Mouse (Mus musculus) CH12.LX (cell line): ENCODE measurements around the gene Ddx43. TPM values are rescaled to one million over a fixed set of nuclear protein-coding genes. Genes with fewer than 3 reads are reported as not detected.

Experiments
- DNase-seq: peaks from one replicate; pipeline ENCODE4 v3.0.0-alpha.2; 2013; ENCODE audit errors: extremely low read depth
- H3K27ac ChIP-seq: 2 replicates; pipeline ENCODE4 v1.5.1; 2012; ENCODE audit warnings: low read depth, mild to moderate bottlenecking, control low read depth, moderate library complexity; ENCODE audit not compliant: insufficient read depth
- H3K27me3 ChIP-seq: replicated peaks from 2 replicates; pipeline ENCODE3; 2012; ENCODE audit warnings: inconsistent platforms
- H3K36me3 ChIP-seq, 2 experiments: replicated peaks in 1 of 2; 2 replicates each; pipeline versions ENCODE3 to v1.6.1; 2012; ENCODE audit warnings: inconsistent platforms in 1 of 2, low read length in 1 of 2, mild to moderate bottlenecking in 1 of 2, mixed read lengths in 1 of 2, moderate library complexity in 1 of 2; ENCODE audit not compliant: control insufficient read depth in 1 of 2, insufficient read depth in 1 of 2
- H3K4me1 ChIP-seq, 2 experiments: 2 replicates each; pipeline ENCODE4 v1.6.1; 2012; ENCODE audit warnings: inconsistent platforms in 1 of 2, moderate library complexity in 1 of 2; ENCODE audit not compliant: insufficient read depth in 2 of 2, control insufficient read depth in 1 of 2
- H3K4me2 ChIP-seq: 2 replicates; pipeline ENCODE4 v1.6.1; 2012; ENCODE audit warnings: low read depth, mild to moderate bottlenecking, control low read depth; ENCODE audit not compliant: poor library complexity, insufficient read depth, severe bottlenecking
- H3K4me3 ChIP-seq, 3 experiments: fragments of 150-350 bp in 1 of 3; sonication (generic) in 1 of 3; replicated peaks in 1 of 3; 2 replicates each; pipeline versions ENCODE3 to v1.5.1; 2011 to 2012; ENCODE audit warnings: low read depth in 2 of 3, low read length in 2 of 3, mild to moderate bottlenecking in 2 of 3, moderate library complexity in 2 of 3, control low read depth in 1 of 3, improper control_type of control experiment in 1 of 3, inconsistent platforms in 1 of 3, mixed read lengths in 1 of 3; ENCODE audit not compliant: poor library complexity in 1 of 3
- H3K79me2 ChIP-seq: replicated peaks from 2 replicates; pipeline ENCODE4 v1.6.1; 2012; ENCODE audit warnings: mild to moderate bottlenecking, moderate library complexity; ENCODE audit not compliant: control insufficient read depth, poor library complexity, insufficient read depth, severe bottlenecking; ENCODE audit errors: extremely low read depth
- H3K9ac ChIP-seq: 2 replicates; pipeline ENCODE4 v1.6.1; 2012; ENCODE audit warnings: low read depth, mild to moderate bottlenecking, control low read depth, moderate library complexity; ENCODE audit not compliant: insufficient read depth
- H3K9me3 ChIP-seq: replicated peaks from 2 replicates; pipeline ENCODE3; 2012; ENCODE audit warnings: low read length, inconsistent platforms, mixed read lengths
- BHLHE40 ChIP-seq: IDR thresholded peaks from 2 replicates; pipeline ENCODE4 v1.6.1; 2011; ENCODE audit warnings: mild to moderate bottlenecking, low read depth, low read length, improper control_type of control experiment
- CHD1 ChIP-seq: IDR thresholded peaks from 2 replicates; pipeline ENCODE4 v1.6.1; 2012; ENCODE audit warnings: low read depth, low read length, improper control_type of control experiment, inconsistent platforms
- CHD2 ChIP-seq: IDR thresholded peaks from 2 replicates; pipeline ENCODE4 v1.6.1; 2011; ENCODE audit warnings: low read length, improper control_type of control experiment
- E2F4 ChIP-seq: IDR thresholded peaks from 2 replicates; pipeline ENCODE4 v1.6.1; 2011; ENCODE audit warnings: low read depth, low read length, improper control_type of control experiment; ENCODE audit not compliant: insufficient replicate concordance
- ELF1 ChIP-seq: IDR thresholded peaks from 2 replicates; pipeline ENCODE4 v1.6.1; 2014; ENCODE audit warnings: low read depth, mild to moderate bottlenecking, inconsistent platforms, low read length, improper control_type of control experiment
- ETS1 ChIP-seq: conservative IDR thresholded peaks from 2 replicates; pipeline ENCODE4 v1.6.1; 2012; ENCODE audit warnings: low read depth, mild to moderate bottlenecking, inconsistent platforms, low read length, improper control_type of control experiment, moderate library complexity
- GABPA ChIP-seq: IDR thresholded peaks from 2 replicates; pipeline ENCODE4 v1.6.1; 2012; ENCODE audit warnings: low read depth, low read length, improper control_type of control experiment, inconsistent platforms; ENCODE audit not compliant: insufficient replicate concordance
- JUN ChIP-seq: IDR thresholded peaks from 2 replicates; pipeline ENCODE4 v1.6.1; 2011; ENCODE audit warnings: low read depth, mild to moderate bottlenecking, low read length, improper control_type of control experiment, moderate library complexity; ENCODE audit not compliant: insufficient read depth
- JUND ChIP-seq: conservative IDR thresholded peaks from 2 replicates; pipeline ENCODE4 v1.6.1; 2011; ENCODE audit warnings: low read depth, low read length, improper control_type of control experiment
- MAFK ChIP-seq: IDR thresholded peaks from 2 replicates; pipeline ENCODE4 v1.6.1; 2011; ENCODE audit warnings: low read length, improper control_type of control experiment; ENCODE audit not compliant: insufficient replicate concordance
- MAZ ChIP-seq: IDR thresholded peaks from 2 replicates; pipeline ENCODE4 v1.6.1; 2012; ENCODE audit warnings: low read depth, mild to moderate bottlenecking, inconsistent platforms, low read length, improper control_type of control experiment, moderate library complexity
- MEF2A ChIP-seq: IDR thresholded peaks from 2 replicates; pipeline ENCODE4 v1.6.1; 2014; ENCODE audit warnings: low read depth, mild to moderate bottlenecking, inconsistent platforms, low read length, improper control_type of control experiment, borderline replicate concordance
- MXI1 ChIP-seq: IDR thresholded peaks from 2 replicates; pipeline ENCODE4 v1.6.1; 2011; ENCODE audit warnings: mild to moderate bottlenecking, low read depth, low read length, improper control_type of control experiment
- MYC ChIP-seq: IDR thresholded peaks from 2 replicates; pipeline ENCODE4 v1.6.1; 2011; ENCODE audit warnings: low read depth, mild to moderate bottlenecking, improper control_type of control experiment, low read length
- NELFE ChIP-seq: IDR thresholded peaks from 2 replicates; pipeline ENCODE4 v1.6.1; 2011; ENCODE audit warnings: low read depth, low read length, improper control_type of control experiment
- NRF1 ChIP-seq: IDR thresholded peaks from 2 replicates; pipeline ENCODE4 v1.6.1; 2014; ENCODE audit warnings: low read depth, mild to moderate bottlenecking, inconsistent platforms, low read length, improper control_type of control experiment, moderate library complexity
- PAX5 ChIP-seq: IDR thresholded peaks from 2 replicates; pipeline ENCODE4 v1.6.1; 2012; ENCODE audit warnings: low read length, inconsistent platforms, mixed read lengths
- POLR2A ChIP-seq: IDR thresholded peaks from 2 replicates; pipeline ENCODE4 v1.6.1; 2011; ENCODE audit warnings: low read depth, mild to moderate bottlenecking, improper control_type of control experiment, low read length
- POLR2AphosphoS2 ChIP-seq: IDR thresholded peaks from 2 replicates; pipeline ENCODE4 v1.6.1; 2011; ENCODE audit warnings: low read depth, low read length, improper control_type of control experiment
- RAD21 ChIP-seq: IDR thresholded peaks from 2 replicates; pipeline ENCODE4 v1.6.1; 2011; ENCODE audit warnings: low read depth, mild to moderate bottlenecking, low read length, improper control_type of control experiment, moderate library complexity
- RCOR1 ChIP-seq: conservative IDR thresholded peaks from 2 replicates; pipeline ENCODE4 v1.6.1; 2012; ENCODE audit warnings: low read depth, mild to moderate bottlenecking, inconsistent platforms, low read length, improper control_type of control experiment
- SIN3A ChIP-seq: IDR thresholded peaks from 2 replicates; pipeline ENCODE4 v1.6.1; 2012; ENCODE audit warnings: low read length, improper control_type of control experiment, inconsistent platforms
- TBP ChIP-seq: conservative IDR thresholded peaks from 2 replicates; pipeline ENCODE4 v1.6.1; 2011; ENCODE audit warnings: low read depth, low read length, improper control_type of control experiment
- UBTF ChIP-seq: IDR thresholded peaks from 2 replicates; pipeline ENCODE4 v1.6.1; 2012; ENCODE audit warnings: low read depth, mild to moderate bottlenecking, inconsistent platforms, low read length, improper control_type of control experiment, moderate library complexity
- USF2 ChIP-seq: conservative IDR thresholded peaks from 2 replicates; pipeline ENCODE4 v1.6.1; 2011; ENCODE audit warnings: low read depth, low read length, improper control_type of control experiment
- ZMIZ1 ChIP-seq: IDR thresholded peaks from 2 replicates; pipeline ENCODE4 v1.6.1; 2012; ENCODE audit warnings: low read depth, mild to moderate bottlenecking, inconsistent platforms, low read length, improper control_type of control experiment
- ZNF384 ChIP-seq: IDR thresholded peaks from 2 replicates; pipeline ENCODE4 v1.6.1; 2012; ENCODE audit warnings: low read depth, low read length, improper control_type of control experiment, inconsistent platforms
- dilution Hi-C: fragments of 300-500 bp; cut with MboI; formaldehyde crosslinking; loops from 2 replicates; pipeline ENCODE4 v1.14.3; 2020; ENCODE audit warnings: low sequenced_read_pairs; ENCODE audit not compliant: extremely low pct_unique_long_range_greater_than_20kb, extremely low pct_ligation_motif_present
- in situ Hi-C: fragments of 300-500 bp; cut with MboI; formaldehyde crosslinking; loops from 3 replicates; pipeline ENCODE4 v1.14.3; 2019; ENCODE audit warnings: low sequenced_read_pairs, low pct_ligation_motif_present, low pct_unique_long_range_greater_than_20kb, mixed read lengths
- polyA plus RNA-seq: library from polyadenylated mRNA; unstranded; fragments of >175 nt; gene quantifications from 2 replicates; pipeline ENCODE4 v1.2.1, GENCODE M21; 2012; ENCODE audit warnings: low read depth; ENCODE audit not compliant: insufficient read length
- total RNA-seq, 2 experiments: library from RNA; depleted of rRNA; stranded (reverse); fragments of 300-350 nt in 1 of 2; fragments of >200 nt in 1 of 2; gene quantifications; 2 replicates each; pipeline ENCODE4 v1.2.3; 2012 to 2014

Gene Ddx43
- total RNA-seq (2012; rRNA removed) (not detected in 2 replicates), total RNA-seq (2014; rRNA removed) (not detected in 2 replicates), polyA plus RNA-seq (not detected in 2 replicates)

- TF ChIP-seq RAD21: no peak
- TF ChIP-seq E2F4: no peak
- no peak for TF ChIP-seq TBP
- TF ChIP-seq POLR2A: no peak
- TF ChIP-seq SIN3A: no peak
- TF ChIP-seq NRF1: no peak
- TF ChIP-seq MXI1: no peak
- no peak for TF ChIP-seq JUND
- no peak for TF ChIP-seq ZMIZ1
- TF ChIP-seq POLR2AphosphoS2: no peak
- TF ChIP-seq JUN: no peak
- no peak for TF ChIP-seq USF2
- no peak for TF ChIP-seq NELFE
- TF ChIP-seq ELF1: no peak
- TF ChIP-seq ETS1: no peak
- no peak for TF ChIP-seq ZNF384
- no peak for TF ChIP-seq PAX5
- no peak for TF ChIP-seq GABPA
- TF ChIP-seq RCOR1: no peak
- TF ChIP-seq BHLHE40: no peak
- TF ChIP-seq, all 38 proteins: peak for 0
- H3K4me3 ChIP-seq: no peak within 1 kb of the TSS
- dilution Hi-C loops (no loop called here), in situ Hi-C loops (no loop called here)
- H3K4me1 ChIP-seq: no peaks in the 10 kb centered on the region
- H3K79me2 ChIP-seq: no peaks in the 10 kb centered on the region
- DNase-seq: no peak
- no peak within 1 kb of the TSS for H3K9ac ChIP-seq
- peaks cover 10% of the 10 kb centered on the region for H3K27me3 ChIP-seq
- no peaks in the 10 kb centered on the region for H3K36me3 ChIP-seq
- H3K4me2 ChIP-seq: no peak within 1 kb of the TSS
- H3K27ac ChIP-seq: no peak within 1 kb of the TSS
- H3K9me3 ChIP-seq: peaks cover 5% of the 10 kb centered on the region
These were observed at the start of gene Ddx43 for GRCm38 (mm10) chr9:78395630-78396351. Gene Ddx43, plus strand, starts transcription at chr9:78395777.

GRCm38 (mm10) chr9:78347004-78347403 is 48.6 kb upstream of the Ddx43 start:
- in situ Hi-C loops: no loop called here
- H3K27ac ChIP-seq: no peak overlapping the region
- no peaks in the 10 kb centered on the region for H3K9me3 ChIP-seq
- H3K4me1 ChIP-seq: no peaks in the 10 kb centered on the region
- H3K4me3 ChIP-seq: no peak overlapping the region
- H3K4me2 ChIP-seq: no peak overlapping the region
- no peaks in the 10 kb centered on the region for H3K36me3 ChIP-seq
- TF ChIP-seq MEF2A (no peak), MAFK (no peak), MXI1 (no peak), TBP (no peak), MYC (no peak), POLR2AphosphoS2 (no peak), ZNF384 (no peak), CHD2 (no peak), RCOR1 (no peak), PAX5 (no peak), USF2 (no peak), MAZ (no peak), NRF1 (no peak), JUND (no peak), UBTF (no peak), CHD1 (no peak)
- TF ChIP-seq, all 38 proteins: peak for 0
- no peak overlapping the region for H3K9ac ChIP-seq
- DNase-seq: no peak
- dilution Hi-C loops: no loop called here
- peaks cover 25% of the 10 kb centered on the region for H3K27me3 ChIP-seq
- no peaks in the 10 kb centered on the region for H3K79me2 ChIP-seq
